Comparison of ENCODE assay signal across 21 mouse cellular contexts in the genomic region with DNA sequence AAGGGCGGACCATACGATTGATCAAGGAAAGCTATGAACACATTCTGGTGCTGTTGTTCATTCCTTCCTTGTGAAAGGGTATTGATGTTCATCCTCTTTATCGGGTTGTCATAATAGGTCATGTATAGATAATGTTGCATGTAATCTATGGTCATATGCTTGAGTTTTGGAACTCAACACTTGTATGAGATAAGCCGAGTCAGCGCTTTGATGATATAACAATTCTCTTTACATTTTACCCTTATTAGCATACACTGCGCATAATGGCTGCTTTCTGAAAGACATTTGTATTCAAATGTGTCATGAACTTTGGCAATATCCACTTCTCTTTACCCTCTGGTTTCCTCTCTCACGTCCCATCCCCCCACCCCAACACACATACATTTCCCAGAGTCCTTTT.
A peak's percentile ranks its signal among the peaks of the same experiment; 100 is the strongest.
DNase-seq lines count a peak whose midpoint lies in the region; TF ChIP-seq lines count a peak whose summit lies in the region.
"Had no signal": no experiment of that assay in that cellular context is flagged by ENCODE, and none has a peak within 500 bp of the region (broad histone marks: within the 10 kb centered on the region; RNA-seq: fewer than 3 reads in every experiment).

No protein-coding gene starts in this region.

- 96% methylated on average over 7 of the region's 7 CpGs for WGBS in forebrain, embryonic 10.5 days

- no peak for TF ChIP-seq RAD21 in CH12.LX (IDR thresholded peaks at IDR 0.05; ENCODE audit: low read depth, low read length)
- TF ChIP-seq RAD21 in MEL (IDR thresholded peaks at IDR 0.05; ENCODE audit: low read depth, low read length): no peak

- DNase-seq in CH12.LX (ENCODE audit: extremely low read depth) (no peak), ES-E14 (ENCODE audit: low read depth, low spot score) (no peak), MEL (ENCODE audit: low read depth, low spot score) (no peak)
- no peak for DNase-seq in forebrain, embryonic 10.5 days (ENCODE audit: extremely low spot score, low spot score)
- no peak for DNase-seq in layer of hippocampus, postnatal 10 days (ENCODE audit: low spot score in 2 of 2)
- DNase-seq in right cerebral cortex, postnatal 14 days: no peak
- DNase-seq: adrenal gland, adult 2 months; adrenal gland, adult 8-10 months; adrenal gland, postnatal 10 days; adrenal gland, postnatal 14 days; adrenal gland, postnatal 25 days; adrenal gland, postnatal 36 days; B cell, adult 2 months; cerebellum, adult 11 months; cerebellum, adult 11-12 months; cerebellum, adult 18-20 months; cerebellum, adult 2 months; cerebellum, adult 8-10 months; cerebellum, adult 9-10 months had no signal

- H3K9ac ChIP-seq in CH12.LX (ENCODE audit: insufficient read depth, low read depth): no peak overlapping the region
- no peak overlapping the region for H3K9ac ChIP-seq in ES-E14 (ENCODE audit: insufficient read depth, low read depth, low read length, poor library complexity, severe bottlenecking)
- H3K9ac ChIP-seq in MEL (ENCODE audit: control insufficient read depth, low read depth, low read length, poor library complexity, severe bottlenecking): no peak overlapping the region

- H3K79me2 ChIP-seq in CH12.LX (replicated peaks; ENCODE audit: control insufficient read depth, extremely low read depth, insufficient read depth, poor library complexity, severe bottlenecking) (no peaks in the 10 kb centered on the region), MEL (ENCODE audit: control insufficient read depth, insufficient read depth, low read length, poor library complexity) (no peaks in the 10 kb centered on the region)

- no peaks in the 10 kb centered on the region for H3K36me3 ChIP-seq in CH12.LX (replicated peaks in 1 of 2; ENCODE audit: control insufficient read depth in 1 of 2, insufficient read depth in 1 of 2, low read length in 1 of 2)
- H3K36me3 ChIP-seq in ES-E14 (ENCODE audit: control insufficient read depth, insufficient read depth, low read length, poor library complexity, severe bottlenecking): no peaks in the 10 kb centered on the region
- H3K36me3 ChIP-seq in MEL (ENCODE audit: control insufficient read depth in 1 of 2, insufficient read depth in 2 of 2, low read length in 2 of 2): no peaks in the 10 kb centered on the region
- no peaks in the 10 kb centered on the region for H3K36me3 ChIP-seq in forebrain, embryonic 10.5 days (replicated peaks)
- H3K36me3 ChIP-seq: G1E had no signal

- H3K4me2 ChIP-seq in CH12.LX (ENCODE audit: insufficient read depth, low read depth, poor library complexity, severe bottlenecking): no peak overlapping the region

- H3K27ac ChIP-seq in CH12.LX (ENCODE audit: insufficient read depth, low read depth) (no peak overlapping the region), ES-E14 (ENCODE audit: insufficient read depth, low read depth, low read length, poor library complexity, severe bottlenecking) (no peak overlapping the region), MEL (ENCODE audit: control insufficient read depth, low read depth, low read length) (no peak overlapping the region)
- no peak overlapping the region for H3K27ac ChIP-seq in forebrain, embryonic 10.5 days

- no peak for TF ChIP-seq EP300 in CH12.LX (IDR thresholded peaks at IDR 0.05; ENCODE audit: low read length)
- no peak for TF ChIP-seq EP300 in MEL (IDR thresholded peaks at IDR 0.05; ENCODE audit: low read depth in 1 of 2, low read length in 2 of 2)

- dilution Hi-C loops in CH12.LX (cut with MboI; ENCODE audit: extremely low pct_ligation_motif_present, extremely low pct_unique_long_range_greater_than_20kb, low sequenced_read_pairs): no loop called here

- TF ChIP-seq CTCF in CH12.LX (conservative IDR thresholded peaks at IDR 0.05 in 1 of 2, IDR thresholded peaks at IDR 0.05 in 1 of 2; ENCODE audit: low read depth in 2 of 2, low read length in 2 of 2): no peak
- no peak for TF ChIP-seq CTCF in MEL (IDR thresholded peaks at IDR 0.05 in 2 of 3, conservative IDR thresholded peaks at IDR 0.05 in 1 of 3; ENCODE audit: control insufficient read depth in 1 of 3, insufficient read depth in 1 of 3, low read depth in 2 of 3, low read length in 3 of 3, poor library complexity in 1 of 3, severe bottlenecking in 1 of 3)

- TF ChIP-seq POLR2A in CH12.LX (IDR thresholded peaks at IDR 0.05; ENCODE audit: low read depth, low read length) (no peak), MEL (IDR thresholded peaks at IDR 0.05; ENCODE audit: control insufficient read depth in 1 of 2, insufficient read depth in 1 of 2, low read depth in 1 of 2, low read length in 2 of 2, poor library complexity in 1 of 2) (no peak)

- no peaks in the 10 kb centered on the region for H3K4me1 ChIP-seq in CH12.LX (ENCODE audit: control insufficient read depth in 1 of 2, insufficient read depth in 2 of 2)
- H3K4me1 ChIP-seq in ES-E14 (ENCODE audit: control insufficient read depth in 2 of 2, insufficient read depth in 2 of 2, low read length in 2 of 2, poor library complexity in 1 of 2): no peaks in the 10 kb centered on the region
- H3K4me1 ChIP-seq in MEL (ENCODE audit: control insufficient read depth in 1 of 2, insufficient read depth in 2 of 2, low read length in 2 of 2): no peaks in the 10 kb centered on the region
- H3K4me1 ChIP-seq in forebrain, embryonic 10.5 days: no peaks in the 10 kb centered on the region

- no peaks in the 10 kb centered on the region for H3K9me3 ChIP-seq in CH12.LX (replicated peaks; ENCODE audit: low read length)
- H3K9me3 ChIP-seq in ES-E14 (ENCODE audit: control insufficient read depth, insufficient read depth, low read depth, low read length): no peaks in the 10 kb centered on the region
- no peaks in the 10 kb centered on the region for H3K9me3 ChIP-seq in MEL (replicated peaks; ENCODE audit: insufficient read depth, low read length)
- no peaks in the 10 kb centered on the region for H3K9me3 ChIP-seq in forebrain, embryonic 10.5 days

- in situ Hi-C loops in CH12.LX (cut with MboI; ENCODE audit: low pct_ligation_motif_present, low pct_unique_long_range_greater_than_20kb, low sequenced_read_pairs): no loop called here
- in situ Hi-C loops in ES-E14 (cut with MboI; ENCODE audit: low sequenced_read_pairs in 2 of 2, unreplicated experiment in 2 of 2): no loop called here

- H3K4me3 ChIP-seq in CH12.LX (replicated peaks in 1 of 3; ENCODE audit: low read depth in 2 of 3, low read length in 2 of 3, poor library complexity in 1 of 3): no peak overlapping the region
- H3K4me3 ChIP-seq in ES-E14 (ENCODE audit: insufficient read depth in 1 of 2, low read depth in 1 of 2, low read length in 2 of 2, poor library complexity in 1 of 2, severe bottlenecking in 1 of 2): no peak overlapping the region
- H3K4me3 ChIP-seq in MEL (ENCODE audit: control insufficient read depth in 1 of 2, insufficient read depth in 1 of 2, low read depth in 2 of 2, low read length in 2 of 2): no peak overlapping the region
- no peak overlapping the region for H3K4me3 ChIP-seq in forebrain, embryonic 10.5 days

- H3K27me3 ChIP-seq in CH12.LX (replicated peaks) (no peaks in the 10 kb centered on the region), MEL (ENCODE audit: control insufficient read depth in 1 of 2, insufficient read depth in 2 of 2, low read length in 2 of 2) (no peaks in the 10 kb centered on the region)
- no peaks in the 10 kb centered on the region for H3K27me3 ChIP-seq in forebrain, embryonic 10.5 days (ENCODE audit: poor library complexity, severe bottlenecking)
- H3K27me3 ChIP-seq: Patski had no signal

TF ChIP-seq in CH12.LX, 34 proteins besides CTCF, POLR2A, EP300 and RAD21:
- peak; percentile 92 for TF ChIP-seq MAFK (IDR thresholded peaks at IDR 0.05; ENCODE audit: insufficient replicate concordance, low read length)
- no peak for TF ChIP-seq POLR2AphosphoS2 (IDR thresholded peaks at IDR 0.05; ENCODE audit: low read depth, low read length)

TF ChIP-seq in ES-E14, 5 proteins besides CTCF, POLR2A, EP300 and RAD21:
- peak; percentile 81 for TF ChIP-seq MAFK (IDR thresholded peaks at IDR 0.05; ENCODE audit: insufficient read depth, low read depth, low read length)
- TF ChIP-seq HCFC1 (IDR thresholded peaks at IDR 0.05; ENCODE audit: borderline replicate concordance, insufficient read depth, low read length): no peak
TF ChIP-seq in ES-E14: peak in this region for 1.

TF ChIP-seq in MEL, 35 proteins besides CTCF, POLR2A, EP300 and RAD21:
- TF ChIP-seq UBTF (IDR thresholded peaks at IDR 0.05; ENCODE audit: borderline replicate concordance, insufficient read depth, low read depth, low read length): no peak
- no peak for TF ChIP-seq GABPA (IDR thresholded peaks at IDR 0.05; ENCODE audit: low read depth, low read length)
- TF ChIP-seq MAFK (IDR thresholded peaks at IDR 0.05; ENCODE audit: borderline replicate concordance, low read depth, low read length): peak; percentile 24; the same call in 1 of the 2 replicates
- no peak for TF ChIP-seq SMC3 (IDR thresholded peaks at IDR 0.05; ENCODE audit: low read depth, low read length)
- TF ChIP-seq MEF2A (IDR thresholded peaks at IDR 0.05; ENCODE audit: extremely low read depth, insufficient replicate concordance, low read depth, low read length, poor library complexity, severe bottlenecking): no peak
